Mouse (Mus musculus): ENCODE results near the gene Baz1b.

The Baz1b gene

DNA sequence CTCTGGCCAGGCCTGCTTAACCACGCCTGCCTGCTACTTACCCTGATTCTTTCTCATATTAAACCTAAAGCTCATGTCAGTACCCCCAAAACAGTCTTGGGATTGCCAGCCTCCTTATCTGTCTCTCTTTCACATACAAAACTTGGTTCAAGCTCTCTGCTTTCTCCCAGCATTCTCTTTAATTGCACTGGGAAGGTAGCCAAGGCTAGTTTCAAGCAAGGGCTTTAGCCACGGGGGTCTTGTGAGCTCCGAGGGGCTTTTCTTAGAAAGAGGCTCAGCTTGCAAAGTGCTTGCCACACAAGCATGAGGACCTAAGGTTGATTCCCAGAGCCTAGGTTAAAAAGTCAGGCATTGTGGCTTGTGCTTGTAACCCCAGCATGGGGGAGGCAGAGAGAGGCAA, 98.1 kb downstream of the Baz1b start:
- no peak for DNase-seq

GRCm38 (mm10) chr5:135286185-135286584, 99.1 kb downstream of the Baz1b start:
- peak; percentile 47 for DNase-seq

DNA sequence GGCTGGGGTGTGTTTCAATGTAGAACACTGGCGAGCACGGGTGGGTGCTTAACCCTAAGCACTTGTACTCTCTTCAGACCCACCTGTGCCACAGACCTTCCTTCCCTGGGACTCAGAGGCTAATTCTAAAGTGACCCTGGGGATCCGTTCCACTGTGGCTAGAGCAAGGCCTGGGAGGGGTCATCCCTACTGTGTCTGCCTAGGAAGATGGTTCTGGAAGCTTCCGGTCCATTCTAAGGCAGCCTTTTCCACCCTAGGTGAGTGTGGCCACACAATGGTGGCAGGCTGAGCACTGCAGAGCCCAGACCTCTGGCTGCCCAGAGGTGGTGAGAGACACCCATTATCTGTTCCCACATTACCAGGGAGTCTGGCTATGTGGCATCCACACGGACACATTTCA, 99.9 kb downstream of the Baz1b start:
- no peak for DNase-seq

DNA sequence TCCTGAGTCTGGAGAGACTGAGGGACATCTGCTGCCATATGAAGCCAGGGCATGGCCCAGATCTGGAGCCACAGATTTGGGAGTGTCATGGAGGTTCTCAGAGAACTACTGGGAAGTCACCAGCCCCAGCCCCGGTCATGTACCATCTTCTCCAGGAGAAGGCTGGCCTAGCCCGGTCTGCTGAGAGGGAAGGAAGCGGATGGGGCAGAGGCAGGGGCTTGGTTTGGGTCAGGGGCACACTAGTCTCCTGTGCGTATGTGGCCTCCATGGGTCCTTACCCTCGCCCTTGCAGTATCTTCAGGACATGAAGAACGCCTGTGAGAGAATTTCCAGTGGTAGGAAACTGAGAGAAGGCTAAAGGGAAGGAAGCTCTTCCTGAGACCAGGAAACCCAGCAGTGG, 103.6 kb downstream of the Baz1b start:
- no peak for DNase-seq

- DNase-seq, result no peak
These were observed 104.1 kb downstream of the Baz1b start for GRCm38 (mm10) chr5:135291193-135291592.

GRCm38 (mm10) chr5:135292001-135292400, 104.9 kb downstream of the Baz1b start:
- DNase-seq, result no peak
